Mouse (Mus musculus): ENCODE results near the gene Smco4. TPM values are rescaled to one million over a fixed set of nuclear protein-coding genes. Genes with fewer than 3 reads are reported as not detected.

Smco4 gene
- polyA plus RNA-seq, 1 experiment from 2014 or later: 1.7 TPM

DNA sequence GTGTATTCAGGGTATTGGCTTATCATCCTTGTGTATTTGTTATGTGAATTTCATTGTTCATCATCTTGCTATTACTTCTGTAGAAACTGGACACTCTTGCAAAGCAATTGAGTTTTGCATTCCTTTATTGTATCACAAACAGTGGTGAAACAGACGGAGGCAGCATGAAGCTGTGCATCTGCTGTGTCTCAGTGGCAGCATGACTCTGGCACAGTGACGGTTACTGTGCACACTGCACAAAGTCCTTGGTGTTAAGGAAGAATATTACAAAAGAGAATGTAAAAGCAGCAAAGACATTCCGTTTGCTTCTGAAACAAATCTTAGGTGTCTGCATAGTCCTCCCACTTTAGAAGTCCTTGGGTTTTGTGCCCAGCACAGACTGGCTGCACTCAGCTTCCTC is 67.2 kb downstream of the Smco4 start:
- H3K4me1 ChIP-seq: no peaks in the 10 kb centered on the region
- H3K9ac ChIP-seq: no peak overlapping the region
- no peaks in the 10 kb centered on the region for H3K27me3 ChIP-seq
- no peak for ATAC-seq (ENCODE audit: low FRiP score)
- H3K4me2 ChIP-seq (replicated peaks): no peak overlapping the region
- 68% methylated on average over 3 of the region's 3 CpGs for WGBS
- no peaks in the 10 kb centered on the region for H3K9me3 ChIP-seq (replicated peaks)
- no peaks in the 10 kb centered on the region for H3K36me3 ChIP-seq
- no peak overlapping the region for H3K27ac ChIP-seq
- no peak overlapping the region for H3K4me3 ChIP-seq

DNA sequence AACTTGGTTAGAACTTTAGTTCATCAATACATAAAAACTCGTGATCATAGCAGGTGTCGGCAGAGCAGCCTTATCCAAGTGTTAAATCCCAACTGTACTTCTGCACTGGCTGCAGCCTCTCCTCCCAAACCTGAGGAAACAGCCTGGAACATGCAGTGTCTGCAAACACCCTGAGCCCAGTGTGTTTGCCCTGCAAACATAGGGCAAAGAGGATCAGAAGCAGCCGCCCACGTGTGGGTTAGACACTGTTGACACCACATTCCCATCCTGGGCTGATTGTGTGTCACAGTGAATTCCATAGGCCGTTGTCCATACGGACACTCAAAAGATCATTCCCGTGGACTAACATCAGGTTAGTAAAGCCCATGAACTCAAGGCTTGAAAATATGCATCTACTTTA is 69.1 kb downstream of the Smco4 start:
- WGBS: 86% methylated on average over 7 of the region's 7 CpGs
- ATAC-seq (ENCODE audit: low FRiP score): no peak
- no peaks in the 10 kb centered on the region for H3K27me3 ChIP-seq
- no peaks in the 10 kb centered on the region for H3K4me1 ChIP-seq
- H3K4me3 ChIP-seq: no peak overlapping the region
- H3K36me3 ChIP-seq: no peaks in the 10 kb centered on the region
- H3K27ac ChIP-seq: no peak overlapping the region
- no peak overlapping the region for H3K9ac ChIP-seq
- H3K9me3 ChIP-seq (replicated peaks): no peaks in the 10 kb centered on the region
- H3K4me2 ChIP-seq (replicated peaks): no peak overlapping the region

DNA sequence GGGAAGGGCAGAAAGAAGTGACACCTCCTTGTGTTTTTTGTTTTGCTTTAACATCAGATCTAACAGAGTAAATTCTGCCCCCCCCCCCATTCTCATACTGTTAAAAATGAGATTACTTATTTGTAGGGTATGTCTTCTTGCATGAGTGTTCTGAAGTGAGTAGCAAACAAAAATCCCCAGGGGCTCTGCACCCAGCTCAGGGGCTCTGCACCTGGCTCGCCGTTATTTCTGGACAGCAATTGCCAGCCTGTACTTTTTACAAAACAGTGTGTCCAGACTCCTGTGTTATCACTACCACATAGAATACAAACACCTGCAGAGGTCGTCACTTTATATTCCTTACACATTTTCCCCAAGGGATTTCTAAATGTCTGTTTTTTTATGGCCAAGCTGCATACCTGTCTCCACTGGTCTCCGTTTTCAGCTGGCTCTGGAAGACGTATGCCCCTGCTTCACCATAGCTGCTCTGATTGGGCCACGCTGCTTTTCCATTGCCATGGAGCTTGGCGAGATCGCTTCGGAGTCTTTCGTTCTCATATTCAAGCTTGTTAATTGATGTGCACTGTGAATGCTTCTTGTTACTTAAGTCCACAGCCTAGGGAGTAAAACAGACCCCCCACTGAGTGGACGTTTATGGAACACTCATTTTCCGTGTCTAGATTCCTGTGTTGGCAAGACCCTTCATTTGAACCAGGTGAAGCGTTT is 81.7 kb downstream of the Smco4 start:
- ATAC-seq (ENCODE audit: low FRiP score): no peak
- WGBS: 77% methylated on average over 13 of the region's 13 CpGs

DNA sequence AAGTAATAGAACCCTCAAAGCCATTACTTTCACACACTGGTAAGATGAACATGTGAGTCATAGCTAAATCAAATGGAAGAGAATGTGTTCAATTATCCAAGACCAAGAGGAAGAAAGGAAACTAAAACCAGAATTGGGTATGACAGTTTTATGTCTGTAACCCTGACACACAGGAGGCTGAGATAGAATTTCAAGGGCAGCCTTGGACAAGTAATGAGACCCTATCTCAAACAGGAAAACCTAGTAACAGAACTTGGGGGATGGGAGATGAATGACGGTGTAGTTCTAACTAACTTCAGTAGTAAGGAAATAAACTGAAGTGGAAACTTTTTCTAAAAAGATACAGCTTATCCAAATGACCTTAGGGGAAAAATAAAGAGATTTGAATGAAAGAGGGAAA is 85.2 kb downstream of the Smco4 start:
- H3K4me1 ChIP-seq: no peaks in the 10 kb centered on the region
- no peak for ATAC-seq (ENCODE audit: low FRiP score)
- H3K27me3 ChIP-seq: no peaks in the 10 kb centered on the region
- H3K27ac ChIP-seq: no peak overlapping the region
- WGBS: 64% methylated on average over 1 of the region's 1 CpGs
- no peaks in the 10 kb centered on the region for H3K36me3 ChIP-seq
- H3K9ac ChIP-seq: no peak overlapping the region
- no peak overlapping the region for H3K4me3 ChIP-seq
- H3K4me2 ChIP-seq (replicated peaks): no peak overlapping the region
- H3K9me3 ChIP-seq (replicated peaks): no peaks in the 10 kb centered on the region

More for the DNA sequence above, 81.7 kb downstream of the Smco4 start:
- H3K36me3 ChIP-seq: no peaks in the 10 kb centered on the region
- H3K4me2 ChIP-seq (replicated peaks): no peak overlapping the region
- no peaks in the 10 kb centered on the region for H3K9me3 ChIP-seq (replicated peaks)
- H3K27ac ChIP-seq: no peak overlapping the region
- no peaks in the 10 kb centered on the region for H3K27me3 ChIP-seq
- no peak overlapping the region for H3K4me3 ChIP-seq
- no peak overlapping the region for H3K9ac ChIP-seq
- no peaks in the 10 kb centered on the region for H3K4me1 ChIP-seq

DNA sequence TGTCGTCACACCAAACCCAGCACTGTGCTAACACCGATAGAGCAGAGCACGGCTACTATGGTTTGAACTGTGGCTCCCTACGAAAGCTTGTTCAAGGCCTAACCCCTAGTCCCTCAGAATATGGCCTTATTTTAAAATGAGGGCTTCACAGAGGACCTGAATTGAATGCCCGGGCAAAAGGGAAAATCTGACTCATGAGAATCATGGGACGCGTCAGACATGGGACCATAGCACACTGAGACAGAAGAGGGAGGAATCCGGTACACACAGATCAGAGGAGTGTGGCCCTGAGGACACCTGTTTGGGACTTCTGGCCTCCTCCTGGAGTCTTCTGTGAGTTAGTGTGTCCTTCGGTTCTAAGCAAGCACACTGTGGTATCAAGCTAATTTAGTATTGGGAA is 85.7 kb downstream of the Smco4 start:
- Histone ChIP-seq H3K27ac (no peak overlapping the region), H3K4me1 (no peaks in the 10 kb centered on the region)
- no peak for ATAC-seq (ENCODE audit: low FRiP score)

DNA sequence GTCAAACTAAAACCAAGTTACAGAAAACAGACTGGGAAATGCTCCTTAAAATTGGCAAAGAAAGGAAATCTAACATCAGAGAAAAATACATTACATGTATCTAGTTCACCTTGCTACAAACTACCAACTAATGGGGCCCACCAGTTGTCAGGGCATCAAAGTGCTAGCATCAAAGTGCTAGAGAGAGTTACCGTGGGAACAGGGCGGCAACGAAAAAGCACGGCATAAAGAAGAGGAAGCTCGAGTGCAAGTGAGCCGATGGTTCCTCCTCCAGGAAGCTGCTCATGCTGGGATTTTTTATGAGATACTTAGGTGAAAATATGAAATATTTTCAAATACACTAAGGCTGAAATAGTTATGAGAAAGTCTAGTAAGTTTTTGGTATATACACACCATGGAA is 86.9 kb downstream of the Smco4 start:
- Histone ChIP-seq H3K4me3 (no peak overlapping the region), H3K36me3 (no peaks in the 10 kb centered on the region), H3K27ac (no peak overlapping the region), H3K27me3 (no peaks in the 10 kb centered on the region), H3K9me3 (replicated peaks) (no peaks in the 10 kb centered on the region), H3K9ac (no peak overlapping the region), H3K4me2 (replicated peaks) (no peak overlapping the region), H3K4me1 (no peaks in the 10 kb centered on the region)
- no peak for ATAC-seq (ENCODE audit: low FRiP score)
- 62% methylated on average over 6 of the region's 6 CpGs for WGBS

More for the DNA sequence above, 85.7 kb downstream of the Smco4 start:
- Histone ChIP-seq H3K27me3 (no peaks in the 10 kb centered on the region), H3K4me3 (no peak overlapping the region), H3K4me2 (replicated peaks) (no peak overlapping the region), H3K9me3 (replicated peaks) (no peaks in the 10 kb centered on the region), H3K9ac (no peak overlapping the region), H3K36me3 (no peaks in the 10 kb centered on the region)
- WGBS: 92% methylated on average over 9 of the region's 9 CpGs

DNA sequence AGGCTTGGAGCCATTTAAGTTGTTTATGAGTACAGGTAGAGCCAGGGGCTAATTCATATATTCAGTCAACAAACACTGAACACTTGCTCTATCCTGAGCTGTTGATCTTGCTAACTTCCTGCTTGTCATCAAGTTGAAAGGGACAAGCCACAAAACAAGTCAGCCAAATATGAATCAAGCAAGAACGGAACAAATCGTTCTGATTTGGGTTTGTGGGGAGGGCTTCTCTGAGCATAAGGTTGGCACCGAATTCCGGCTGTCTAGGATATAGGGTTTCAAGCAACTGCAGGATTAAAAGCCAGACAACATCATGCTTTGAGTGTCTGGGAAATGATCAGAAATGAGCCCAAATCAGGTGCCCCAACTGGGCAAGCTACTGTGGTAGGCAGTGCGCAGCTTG is 88.8 kb downstream of the Smco4 start:
- Histone ChIP-seq H3K4me2 (replicated peaks) (no peak overlapping the region), H3K36me3 (no peaks in the 10 kb centered on the region), H3K4me3 (no peak overlapping the region), H3K4me1 (no peaks in the 10 kb centered on the region), H3K9ac (no peak overlapping the region), H3K27me3 (no peaks in the 10 kb centered on the region), H3K27ac (no peak overlapping the region), H3K9me3 (replicated peaks) (no peaks in the 10 kb centered on the region)
- no peak for ATAC-seq (ENCODE audit: low FRiP score)
- 92% methylated on average over 5 of the region's 5 CpGs for WGBS

DNA sequence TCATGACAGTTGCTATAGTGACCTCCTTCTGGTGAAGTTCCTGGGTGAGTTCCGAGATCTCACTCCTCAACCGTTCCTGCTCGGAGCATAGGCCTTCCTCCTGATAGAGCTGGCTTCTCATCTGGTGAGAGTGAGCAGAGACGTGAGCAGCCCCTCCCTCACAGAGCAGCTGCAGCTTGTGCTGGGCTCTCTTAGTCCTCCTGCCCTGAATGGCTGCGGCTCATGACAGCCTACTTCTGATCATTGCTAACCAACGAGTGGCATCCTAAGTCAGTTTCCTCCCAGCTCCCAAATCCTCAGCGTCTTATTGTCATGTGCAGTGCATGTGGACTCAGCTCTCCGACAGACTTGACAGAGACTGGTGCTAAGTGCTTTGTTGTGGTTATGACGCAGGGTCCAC is 91.0 kb downstream of the Smco4 start:
- Histone ChIP-seq H3K36me3 (no peaks in the 10 kb centered on the region), H3K4me2 (replicated peaks) (no peak overlapping the region), H3K27me3 (no peaks in the 10 kb centered on the region), H3K9me3 (replicated peaks) (no peaks in the 10 kb centered on the region), H3K27ac (no peak overlapping the region), H3K9ac (no peak overlapping the region), H3K4me3 (no peak overlapping the region), H3K4me1 (no peaks in the 10 kb centered on the region)
- WGBS: 89% methylated on average over 9 of the region's 9 CpGs
- ATAC-seq (ENCODE audit: low FRiP score): no peak

DNA sequence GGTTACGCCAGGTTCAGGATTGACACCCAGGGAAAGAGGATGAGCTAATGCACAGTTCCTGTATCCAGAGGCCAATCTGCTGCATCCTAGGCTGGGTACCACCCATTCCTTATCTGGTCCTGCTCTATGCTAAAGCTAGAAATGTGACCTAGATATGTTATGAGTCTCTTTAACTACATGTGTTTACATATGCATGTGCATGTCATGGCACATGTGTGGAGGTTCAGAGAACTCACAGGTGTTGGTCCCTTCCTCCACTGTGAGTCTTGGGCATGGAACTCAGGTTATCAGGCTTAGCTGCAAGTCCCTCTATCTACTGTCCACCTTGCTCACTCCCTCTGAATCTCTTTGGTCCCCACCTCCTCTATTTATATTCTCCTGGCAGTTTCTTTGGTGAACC is 92.7 kb downstream of the Smco4 start:
- Histone ChIP-seq H3K27me3 (no peaks in the 10 kb centered on the region), H3K27ac (no peak overlapping the region), H3K4me3 (no peak overlapping the region), H3K4me2 (replicated peaks) (no peak overlapping the region), H3K9ac (no peak overlapping the region), H3K9me3 (replicated peaks) (no peaks in the 10 kb centered on the region), H3K4me1 (no peaks in the 10 kb centered on the region), H3K36me3 (no peaks in the 10 kb centered on the region)
- ATAC-seq (ENCODE audit: low FRiP score): no peak
- WGBS: 100% methylated on average over 1 of the region's 1 CpGs

DNA sequence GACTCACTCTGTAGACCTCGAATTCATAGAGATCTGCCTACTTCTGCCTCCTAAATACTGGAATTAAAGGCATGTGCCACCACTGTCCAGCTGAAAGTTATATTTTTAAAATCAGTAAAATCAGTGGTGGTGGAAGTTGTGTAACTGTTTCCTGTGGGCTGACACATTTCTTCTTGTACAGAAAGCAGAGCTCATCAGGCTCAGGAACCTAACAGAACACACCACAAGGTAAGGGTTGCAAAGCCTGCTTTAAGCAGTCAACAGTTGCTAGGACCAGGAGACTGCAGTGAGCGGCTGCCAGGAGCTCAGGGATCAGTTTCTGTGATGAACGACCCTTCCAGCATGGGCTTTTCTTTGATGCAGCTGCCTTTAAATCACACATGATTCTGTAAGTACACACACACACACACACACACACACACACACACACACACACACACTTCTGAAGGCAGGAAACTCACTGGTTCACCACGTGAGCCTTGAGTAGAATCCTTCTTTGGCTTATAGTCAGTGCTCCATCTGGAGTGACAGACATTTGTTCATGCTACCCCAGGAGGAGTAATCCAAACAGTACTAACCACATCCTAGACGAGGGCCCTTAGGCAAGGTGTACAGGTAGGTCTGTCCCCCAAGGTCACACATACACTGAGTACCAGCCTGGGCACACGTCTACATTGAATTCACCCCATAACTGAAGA is 94.1 kb downstream of the Smco4 start:
- WGBS: 69% methylated on average over 6 of the region's 6 CpGs
- Histone ChIP-seq H3K27ac (no peak overlapping the region), H3K4me3 (no peak overlapping the region)

DNA sequence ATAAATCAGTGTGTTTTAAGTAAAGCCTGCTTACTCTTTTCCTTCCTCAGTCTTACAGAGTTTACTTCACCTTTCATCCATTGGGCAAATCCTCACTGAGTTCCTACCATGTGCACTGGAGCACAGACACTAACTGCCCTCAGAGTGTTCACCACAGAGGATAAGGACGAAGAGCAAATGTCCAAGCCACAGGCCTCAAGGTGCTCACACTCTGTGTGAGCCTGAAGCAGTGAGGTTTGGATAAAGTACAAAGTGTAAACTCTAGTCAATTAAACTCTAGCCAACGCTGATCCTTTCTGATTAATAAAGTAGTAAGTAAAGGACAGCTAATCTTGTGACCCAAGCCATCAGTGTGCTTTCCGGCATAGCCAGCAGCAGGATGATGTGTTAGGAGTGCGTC is 100.9 kb downstream of the Smco4 start:
- Histone ChIP-seq H3K9ac (no peak overlapping the region), H3K4me3 (no peak overlapping the region), H3K27ac (no peak overlapping the region), H3K36me3 (no peaks in the 10 kb centered on the region), H3K4me2 (replicated peaks) (no peak overlapping the region), H3K4me1 (no peaks in the 10 kb centered on the region), H3K27me3 (no peaks in the 10 kb centered on the region), H3K9me3 (replicated peaks) (no peaks in the 10 kb centered on the region)
- 87% methylated on average over 4 of the region's 4 CpGs for WGBS
- ATAC-seq (ENCODE audit: low FRiP score): no peak

More for the DNA sequence above, 94.1 kb downstream of the Smco4 start:
- Histone ChIP-seq H3K4me1 (no peaks in the 10 kb centered on the region), H3K4me2 (replicated peaks) (no peak overlapping the region), H3K27me3 (no peaks in the 10 kb centered on the region), H3K9ac (no peak overlapping the region), H3K36me3 (no peaks in the 10 kb centered on the region), H3K9me3 (replicated peaks) (no peaks in the 10 kb centered on the region)
- no peak for ATAC-seq (ENCODE audit: low FRiP score)
